Mouse (Mus musculus): ENCODE measurements around the gene Gspt1.

Gspt1 gene

DNA sequence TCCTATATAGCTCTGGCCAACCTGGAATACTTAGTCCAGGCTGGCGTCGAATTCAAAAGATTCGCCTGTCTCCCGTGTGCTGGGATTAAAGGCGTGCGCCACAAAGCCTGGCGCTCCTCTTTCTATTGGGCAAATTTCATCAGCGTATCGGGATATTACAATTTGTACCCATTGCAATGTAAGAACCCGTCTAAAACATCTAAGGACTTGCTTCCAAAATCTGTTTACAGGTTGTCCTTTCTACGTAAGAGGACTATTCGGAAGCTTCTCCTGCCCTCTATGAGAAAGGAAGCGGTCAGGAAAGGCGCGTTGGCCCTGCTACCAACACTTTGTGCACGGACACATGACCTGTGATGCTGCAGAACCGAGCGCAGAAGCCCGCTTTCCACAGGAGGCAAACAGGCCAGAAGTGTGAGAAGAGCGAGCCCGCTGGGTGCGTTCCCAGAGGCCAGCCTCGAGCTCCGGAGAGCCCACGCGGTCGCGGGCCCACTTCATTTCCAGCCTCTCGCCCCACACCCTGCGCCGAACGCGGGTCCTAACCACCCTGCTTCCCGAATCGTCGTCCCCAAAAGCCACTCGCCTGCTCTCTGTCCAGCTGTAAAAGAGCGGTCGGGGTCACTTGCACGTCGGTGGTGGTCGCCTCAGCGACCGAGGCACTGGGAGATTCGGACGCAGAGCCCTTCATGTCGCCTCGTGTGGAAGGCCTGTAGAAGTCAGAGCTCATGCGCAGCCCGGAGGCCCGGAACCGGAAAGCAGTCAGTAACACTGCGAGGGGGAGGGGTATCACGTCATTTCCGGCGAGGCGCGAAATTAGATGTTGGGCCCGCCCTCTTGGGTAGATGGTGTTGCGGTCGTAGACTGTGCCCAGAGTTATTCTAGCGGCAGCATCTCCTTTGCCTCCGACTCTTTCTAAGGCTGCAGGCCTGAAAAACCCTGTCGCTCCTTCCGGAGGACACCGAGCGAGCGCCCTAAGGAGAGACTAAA, 51.3 kb downstream of the Gspt1 start, which contains the start of gene Rsl1d1:
TSS of gene Rsl1d1 (minus strand) at position 761 of the 984 bp plus-strand sequence.
- DNase-seq = peak; percentile 98

GRCm38 (mm10) chr16:11201740-11202394, 52.3 kb downstream of the Gspt1 start:
- no peak for DNase-seq

- no peak for DNase-seq
These were observed 53.9 kb downstream of the Gspt1 start for GRCm38 (mm10) chr16:11200247-11200646.

GRCm38 (mm10) chr16:11198467-11198866, 55.7 kb downstream of the Gspt1 start:
- no peak for DNase-seq

- DNase-seq = no peak
These were observed 57.1 kb downstream of the Gspt1 start for GRCm38 (mm10) chr16:11197052-11197451.

- no peak for DNase-seq
These were observed 60.9 kb downstream of the Gspt1 start for GRCm38 (mm10) chr16:11193231-11193630.

DNA sequence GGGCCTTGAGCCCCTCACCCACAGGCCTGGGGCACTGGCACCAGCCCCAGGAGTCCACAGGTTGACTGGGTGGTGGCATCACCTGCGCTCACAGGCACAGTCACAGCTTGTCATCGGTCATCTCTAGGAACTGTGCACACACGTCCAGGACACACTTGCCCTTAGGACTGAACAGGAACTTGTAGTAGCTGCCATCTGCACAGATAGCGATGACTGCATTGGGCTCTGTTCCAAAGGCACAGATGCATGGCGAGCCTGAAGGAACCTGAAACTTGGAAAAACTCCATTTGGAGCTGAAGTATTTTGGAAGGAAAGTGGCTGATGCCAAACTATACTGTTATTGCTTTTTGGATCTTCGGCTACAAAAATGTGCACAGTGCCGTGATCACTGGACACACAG, 64.0 kb downstream of the Gspt1 start:
- DNase-seq = no peak

DNA sequence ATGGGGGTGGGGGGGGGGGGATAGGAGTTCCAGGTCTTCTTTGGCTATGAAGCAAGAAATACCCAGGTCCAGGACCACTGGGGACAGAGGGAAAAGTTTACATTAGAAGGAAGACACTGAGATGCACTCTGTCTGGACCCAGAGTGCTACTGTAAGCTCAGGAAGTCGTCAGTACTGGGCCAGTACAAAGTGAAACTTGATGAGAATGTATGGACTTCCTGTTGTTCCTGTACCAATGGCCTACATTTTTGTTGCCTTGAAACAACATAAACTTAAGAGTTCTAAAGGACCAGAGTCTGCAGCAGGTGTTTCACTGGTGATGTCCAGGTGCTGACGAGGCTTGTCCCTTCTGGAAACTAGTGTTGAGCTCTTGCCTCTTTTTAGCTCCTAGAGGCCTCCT, 76.7 kb downstream of the Gspt1 start:
- DNase-seq = no peak

- DNase-seq = no peak
These were observed 77.3 kb downstream of the Gspt1 start for GRCm38 (mm10) chr16:11176884-11177244.

DNA sequence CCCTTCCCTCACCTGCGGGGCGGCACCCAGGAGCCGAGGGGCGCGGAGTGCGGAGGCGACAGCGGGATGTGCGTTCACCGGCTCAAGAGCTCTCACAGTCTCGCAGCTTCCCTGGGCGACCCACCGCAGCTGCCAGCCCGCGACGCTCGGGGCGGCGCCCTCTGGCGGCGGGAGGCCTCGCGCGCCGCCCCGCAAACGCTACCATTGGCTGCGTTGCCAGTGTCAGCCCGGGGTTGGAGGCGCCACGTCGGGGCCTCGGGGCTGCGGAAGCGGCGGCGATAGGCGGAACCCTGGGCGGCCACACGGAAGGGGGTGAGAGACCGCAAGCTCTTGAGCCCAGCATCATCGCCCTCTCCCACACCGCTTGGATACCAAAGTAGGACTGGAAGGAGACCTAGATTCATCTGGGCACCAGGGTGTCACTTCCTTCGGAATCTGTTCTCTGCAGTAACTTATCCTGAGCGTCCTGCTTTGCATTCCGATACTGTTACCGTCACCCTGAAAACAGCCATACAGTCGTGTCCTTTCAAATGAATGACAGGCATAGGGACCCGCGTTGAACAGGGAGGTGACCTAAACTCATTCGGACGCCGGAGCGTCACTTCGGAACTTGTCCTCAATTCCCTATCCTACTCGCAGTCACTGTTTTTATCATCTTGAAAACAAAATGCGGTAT, 77.8 kb downstream of the Gspt1 start, which contains the start of gene Zc3h7a:
TSS of gene Zc3h7a (minus strand) at position 186 of the 676 bp plus-strand sequence.
- DNase-seq = peak; percentile 95

DNA sequence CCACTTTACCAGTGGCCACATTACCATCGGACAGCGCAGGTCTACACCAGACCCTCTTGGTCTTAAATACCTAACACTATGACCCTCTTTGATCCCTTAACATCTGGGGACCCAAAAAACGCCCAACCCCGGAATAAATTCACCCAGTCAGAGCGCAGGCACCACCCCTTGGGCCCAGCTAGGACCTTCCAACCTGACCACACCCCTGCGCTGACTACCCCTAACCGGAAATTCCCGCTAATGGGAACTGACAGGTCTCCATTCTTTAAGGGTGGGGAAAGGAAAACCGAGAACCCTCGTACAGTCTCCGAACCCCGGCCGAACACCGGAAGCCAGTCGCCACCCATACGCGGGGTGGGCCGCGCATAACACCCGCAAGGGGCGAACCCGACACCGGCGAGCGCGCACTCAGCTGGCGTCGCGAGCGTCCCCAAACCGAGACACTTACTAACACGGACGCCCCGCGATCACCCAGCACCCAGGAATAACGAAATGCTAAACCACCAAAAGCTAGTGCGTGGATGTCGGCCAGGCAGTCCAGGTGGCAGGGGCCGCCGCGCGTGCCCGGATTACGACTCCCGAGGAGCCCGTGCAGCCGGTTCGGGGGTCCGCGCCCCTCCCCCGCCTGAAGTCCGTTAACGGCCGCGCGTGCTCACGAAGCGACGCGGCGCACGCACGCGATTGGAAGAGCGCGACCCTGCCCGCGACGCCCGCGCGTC, 78.5 kb downstream of the Gspt1 start:
- DNase-seq = peak; percentile 90

DNA sequence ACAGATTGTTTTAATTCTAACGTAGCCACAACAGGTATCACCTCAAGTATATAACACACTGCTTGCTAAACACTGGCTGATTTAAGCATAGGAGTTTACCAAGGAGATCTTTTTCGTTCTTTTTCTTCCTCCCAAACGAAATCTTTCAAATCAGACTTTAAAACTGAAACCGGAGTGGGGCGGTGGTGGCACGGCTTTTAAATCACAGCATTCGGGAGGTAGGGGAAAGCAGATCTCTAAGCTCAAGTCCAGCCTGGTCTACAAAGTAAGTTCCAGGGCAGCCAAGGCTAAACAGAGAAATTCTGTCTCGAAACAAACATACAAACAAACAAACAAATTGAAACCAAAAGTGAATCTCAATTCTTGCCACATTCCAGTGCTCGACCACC, 79.0 kb downstream of the Gspt1 start:
- no peak for DNase-seq

DNA sequence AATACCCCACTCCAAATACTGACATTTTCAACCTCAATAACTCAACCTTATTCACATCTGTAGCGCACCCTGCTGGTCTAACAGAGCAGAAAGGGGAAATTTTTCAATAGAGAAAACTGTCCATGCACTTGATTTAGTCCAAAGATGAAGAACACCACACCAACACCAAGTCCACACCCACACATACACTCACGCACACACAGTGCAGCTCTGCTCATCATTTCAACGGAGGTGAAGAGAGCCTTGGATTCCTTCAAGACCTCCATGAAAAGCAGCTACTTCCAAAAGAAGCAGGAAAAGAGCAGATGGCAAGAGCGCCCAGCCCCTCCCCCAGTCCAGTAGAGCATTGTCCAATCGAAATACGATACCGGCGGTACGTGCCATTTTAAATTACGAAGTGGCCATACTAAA, 79.4 kb downstream of the Gspt1 start:
- peak; percentile 78 for DNase-seq

DNA sequence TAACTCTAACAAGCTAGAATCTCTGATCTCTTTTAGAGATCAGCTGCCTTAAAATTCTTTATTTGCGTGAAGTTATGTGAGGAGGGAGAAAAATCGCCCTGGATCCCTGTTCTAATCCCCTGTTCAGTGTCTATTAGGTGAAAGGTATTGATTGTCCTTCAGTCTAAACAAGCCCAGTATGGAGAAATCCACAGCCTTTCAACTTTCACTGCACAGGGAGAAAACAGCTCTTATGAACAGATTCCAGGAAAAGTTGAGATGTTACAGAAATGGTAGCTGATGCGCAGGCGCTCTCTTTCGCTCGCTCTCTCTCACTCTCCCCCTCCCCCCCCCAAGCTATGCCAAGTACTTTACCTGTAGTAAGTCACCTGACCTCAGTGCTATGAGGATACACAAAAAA, 82.4 kb downstream of the Gspt1 start:
- no peak for DNase-seq
